Mouse (Mus musculus) limb, embryonic 14.5 days (tissue): Measurements from ENCODE around the gene Epha10. TPM values are rescaled to one million over a fixed set of nuclear protein-coding genes. Genes with fewer than 3 reads are reported as not detected.

Experiments
- ATAC-seq: fragments of 200-750 bp; cut with Nextera tagmentation; 2 replicates; pipeline ENCODE4 v1.8.0; 2017; ENCODE audit warnings: low read depth, moderate number of reproducible peaks, moderate TSS enrichment; ENCODE audit not compliant: low FRiP score
- DNase-seq: peaks from one replicate; pipeline ENCODE4 v3.0.0-alpha.2; 2015; ENCODE audit warnings: low spot score
- H3K27ac ChIP-seq: fragments of 300-500 bp; sonication (generic); replicated peaks from 2 replicates; pipeline ENCODE4 v1.5.1; 2014; ENCODE audit warnings: low read depth, mild to moderate bottlenecking, low read length, moderate library complexity, mixed read lengths
- H3K27me3 ChIP-seq: fragments of 300-500 bp; sonication (generic); 2 replicates; pipeline ENCODE4 v1.6.1; 2014; ENCODE audit warnings: low read length, mixed read lengths; ENCODE audit not compliant: control insufficient read depth, insufficient read depth
- H3K36me3 ChIP-seq: fragments of 300-500 bp; sonication (generic); 2 replicates; pipeline ENCODE4 v1.6.1; 2014; ENCODE audit warnings: mild to moderate bottlenecking, low read length, moderate library complexity, mixed read lengths; ENCODE audit not compliant: control insufficient read depth, insufficient read depth
- H3K4me1 ChIP-seq: fragments of 300-500 bp; sonication (generic); 2 replicates; pipeline ENCODE4 v1.6.1; 2014; ENCODE audit warnings: antibody characterized with exemption, low read length, mixed read lengths; ENCODE audit not compliant: control insufficient read depth, insufficient read depth
- H3K4me2 ChIP-seq: fragments of 300-500 bp; sonication (generic); replicated peaks from 2 replicates; pipeline ENCODE4 v1.6.1; 2014; ENCODE audit warnings: low read depth, mild to moderate bottlenecking, low read length, moderate library complexity; ENCODE audit not compliant: severe bottlenecking
- H3K4me3 ChIP-seq: fragments of 300-500 bp; sonication (generic); replicated peaks from 2 replicates; pipeline ENCODE4 v1.5.1; 2014; ENCODE audit warnings: low read length
- H3K9ac ChIP-seq: fragments of 300-500 bp; sonication (generic); 2 replicates; pipeline ENCODE4 v1.6.1; 2014; ENCODE audit warnings: mild to moderate bottlenecking, low read depth, low read length, moderate library complexity; ENCODE audit not compliant: severe bottlenecking
- H3K9me3 ChIP-seq: fragments of 300-500 bp; sonication (generic); 2 replicates; pipeline ENCODE4 v1.6.1; 2016; ENCODE audit warnings: low read length; ENCODE audit not compliant: control insufficient read depth
- POLR2A ChIP-seq: fragments of 200-500 bp; IDR thresholded peaks from 2 replicates; pipeline ENCODE4 v1.8.0; 2012; ENCODE audit warnings: inconsistent platforms, mild to moderate bottlenecking, moderate library complexity, borderline replicate concordance; ENCODE audit not compliant: insufficient read depth, insufficient read length; ENCODE audit errors: extremely low read depth
- WGBS: fragments of 180-500 bp; shearing (Covaris S2); extraction: QIAGEN DNeasy Blood & Tissue Kit; methylation state at CpG from one replicate; pipeline ENCODE4 v1.1.7; 2014; 5-methylcytosine and 5-hydroxymethylcytosine counted together
- polyA plus RNA-seq, 2 experiments: library from polyadenylated mRNA; depleted of rRNA in 1 of 2; stranded (reverse) in 1 of 2; unstranded in 1 of 2; fragments of >200 nt; fragmentation: Nextera tagmentation in 1 of 2; extraction: Ambion mirVana in 1 of 2; gene quantifications; 2 replicates each; pipeline versions ENCODE4 v1.2.1 to v1.2.3; 2012 to 2014

The Epha10 gene
- polyA plus RNA-seq, 2 experiments = 0.21 TPM; not detected in 1

- H3K4me3 ChIP-seq = no peak overlapping the region
- H3K36me3 ChIP-seq = no peaks in the 10 kb centered on the region
- no peak for TF ChIP-seq POLR2A
- no peaks in the 10 kb centered on the region for H3K9me3 ChIP-seq
- H3K4me2 ChIP-seq = no peak overlapping the region
- H3K27me3 ChIP-seq = 0 out of 2 replicates have a peak, but pooled peaks cover 3% of the 10 kb centered on the region
- no peak overlapping the region for H3K27ac ChIP-seq
- H3K4me1 ChIP-seq = no peaks in the 10 kb centered on the region
- ATAC-seq = no peak
- DNase-seq = no peak
- H3K9ac ChIP-seq = no peak overlapping the region
- 89% methylated on average over 2 of the region's 2 CpGs for WGBS
Measured at GRCm38 (mm10) chr4:124957284-124957683, 76.6 kb downstream of the Epha10 start.

GRCm38 (mm10) chr4:124959062-124959461 is 78.4 kb downstream of the Epha10 start:
- no peak overlapping the region for H3K4me2 ChIP-seq
- H3K9ac ChIP-seq = no peak overlapping the region
- H3K27me3 ChIP-seq = peaks cover 1% of the 10 kb centered on the region; the same call in 1 of the 2 replicates
- no peaks in the 10 kb centered on the region for H3K36me3 ChIP-seq
- TF ChIP-seq POLR2A = no peak
- DNase-seq = no peak
- ATAC-seq = no peak
- no peak overlapping the region for H3K27ac ChIP-seq
- H3K4me1 ChIP-seq = no peaks in the 10 kb centered on the region
- H3K4me3 ChIP-seq = no peak overlapping the region
- no peaks in the 10 kb centered on the region for H3K9me3 ChIP-seq
- 38% methylated on average over 11 of the region's 11 CpGs for WGBS

GRCm38 (mm10) chr4:124960940-124961339 is 80.2 kb downstream of the Epha10 start:
- Histone ChIP-seq H3K36me3 (no peaks in the 10 kb centered on the region), H3K9me3 (no peaks in the 10 kb centered on the region), H3K4me1 (no peaks in the 10 kb centered on the region), H3K27ac (no peak overlapping the region), H3K4me3 (no peak overlapping the region), H3K9ac (no peak overlapping the region), H3K4me2 (no peak overlapping the region), H3K27me3 (peaks cover 9% of the 10 kb centered on the region; the same call in 1 of the 2 replicates)
- no peak for ATAC-seq
- 85% methylated on average over 11 of the region's 11 CpGs for WGBS
- no peak for TF ChIP-seq POLR2A
- no peak for DNase-seq

GRCm38 (mm10) chr4:124962576-124962975 is 81.9 kb downstream of the Epha10 start:
- WGBS = 23% methylated on average over 11 of the region's 11 CpGs
- TF ChIP-seq POLR2A = no peak

GRCm38 (mm10) chr4:124964912-124965599 is 84.4 kb downstream of the Epha10 start:
- WGBS = 11% methylated on average over 8 of the region's 8 CpGs
- H3K4me3 ChIP-seq = no peak overlapping the region
- DNase-seq = no peak
- H3K27me3 ChIP-seq = peaks cover 9% of the 10 kb centered on the region; the same call in 1 of the 2 replicates
- no peak overlapping the region for H3K9ac ChIP-seq
- peaks cover 9% of the 10 kb centered on the region for H3K4me1 ChIP-seq
- no peak overlapping the region for H3K27ac ChIP-seq
- no peak for ATAC-seq
- no peak for TF ChIP-seq POLR2A
- no peaks in the 10 kb centered on the region for H3K9me3 ChIP-seq
- no peaks in the 10 kb centered on the region for H3K36me3 ChIP-seq
- no peak overlapping the region for H3K4me2 ChIP-seq

More at GRCm38 (mm10) chr4:124962576-124962975, 81.9 kb downstream of the Epha10 start:
- no peaks in the 10 kb centered on the region for H3K36me3 ChIP-seq
- no peaks in the 10 kb centered on the region for H3K4me1 ChIP-seq
- no peaks in the 10 kb centered on the region for H3K9me3 ChIP-seq
- no peak overlapping the region for H3K4me3 ChIP-seq
- H3K4me2 ChIP-seq = no peak overlapping the region
- H3K27me3 ChIP-seq = peaks cover 9% of the 10 kb centered on the region; the same call in 1 of the 2 replicates
- H3K9ac ChIP-seq = no peak overlapping the region
- no peak for DNase-seq
- H3K27ac ChIP-seq = no peak overlapping the region
- ATAC-seq = no peak

Other genes with a start within 250 kb of the Epha10 start
- gene Pou3f1, start 224.1 kb upstream of the Epha10 start, polyA plus RNA-seq (2012; rRNA removed) = 1.2 and 1.7 TPM in 2 replicates
- gene Pou3f1, start 224.1 kb upstream of the Epha10 start, polyA plus RNA-seq (2014; fragmentation: Nextera tagmentation; extraction: Ambion mirVana) = 0.97 and 1.2 TPM in 2 replicates
- 29.2 and 52.0 TPM in 2 replicates for gene Utp11, start 187.3 kb upstream of the Epha10 start, polyA plus RNA-seq (2012; rRNA removed)
- gene Utp11, start 187.3 kb upstream of the Epha10 start, polyA plus RNA-seq (2014; fragmentation: Nextera tagmentation; extraction: Ambion mirVana) = 59.4 and 61.1 TPM in 2 replicates
- 30.6 and 43.7 TPM in 2 replicates for gene Fhl3, start 180.2 kb upstream of the Epha10 start, polyA plus RNA-seq (2012; rRNA removed)
- gene Fhl3, start 180.2 kb upstream of the Epha10 start, polyA plus RNA-seq (2014; fragmentation: Nextera tagmentation; extraction: Ambion mirVana) = 18.1 and 20.4 TPM in 2 replicates
- 48.9 and 78.6 TPM in 2 replicates for gene Sf3a3, start 166.1 kb upstream of the Epha10 start, polyA plus RNA-seq (2012; rRNA removed)
- gene Sf3a3, start 166.1 kb upstream of the Epha10 start, polyA plus RNA-seq (2014; fragmentation: Nextera tagmentation; extraction: Ambion mirVana) = 122 and 128 TPM in 2 replicates
- gene Inpp5b, start 139.0 kb upstream of the Epha10 start, polyA plus RNA-seq (2012; rRNA removed) = 44.3 and 47.9 TPM in 2 replicates
- 26.2 and 28.3 TPM in 2 replicates for gene Inpp5b, start 139.0 kb upstream of the Epha10 start, polyA plus RNA-seq (2014; fragmentation: Nextera tagmentation; extraction: Ambion mirVana)
- gene Mtf1, start 78.8 kb upstream of the Epha10 start, polyA plus RNA-seq (2012; rRNA removed) = 9.3 and 10.3 TPM in 2 replicates
- 9.8 and 10.1 TPM in 2 replicates for gene Mtf1, start 78.8 kb upstream of the Epha10 start, polyA plus RNA-seq (2014; fragmentation: Nextera tagmentation; extraction: Ambion mirVana)
- 54.6 and 64.5 TPM in 2 replicates for gene Yrdc, start 30.2 kb upstream of the Epha10 start, polyA plus RNA-seq (2012; rRNA removed)
- 48.6 and 50.6 TPM in 2 replicates for gene Yrdc, start 30.2 kb upstream of the Epha10 start, polyA plus RNA-seq (2014; fragmentation: Nextera tagmentation; extraction: Ambion mirVana)
- 63.4 and 71.8 TPM in 2 replicates for gene 1110065P20Rik, start 29.7 kb upstream of the Epha10 start, polyA plus RNA-seq (2012; rRNA removed)
- 67.5 and 70.5 TPM in 2 replicates for gene 1110065P20Rik, start 29.7 kb upstream of the Epha10 start, polyA plus RNA-seq (2014; fragmentation: Nextera tagmentation; extraction: Ambion mirVana)
- gene Maneal, start 18.7 kb upstream of the Epha10 start, polyA plus RNA-seq (2012; rRNA removed) = 2.7 and 3.6 TPM in 2 replicates
- gene Maneal, start 18.7 kb upstream of the Epha10 start, polyA plus RNA-seq (2014; fragmentation: Nextera tagmentation; extraction: Ambion mirVana) = 1.0 and 1.6 TPM in 2 replicates
- 25.8 and 28.3 TPM in 2 replicates for gene 9930104L06Rik, start 56.1 kb downstream of the Epha10 start, polyA plus RNA-seq (2012; rRNA removed)
- gene 9930104L06Rik, start 56.1 kb downstream of the Epha10 start, polyA plus RNA-seq (2014; fragmentation: Nextera tagmentation; extraction: Ambion mirVana) = 3.2 and 4.7 TPM in 2 replicates
- gene Cdca8, start 58.4 kb downstream of the Epha10 start, polyA plus RNA-seq (2012; rRNA removed) = 60.1 and 70.0 TPM in 2 replicates
- 88.9 and 90.1 TPM in 2 replicates for gene Cdca8, start 58.4 kb downstream of the Epha10 start, polyA plus RNA-seq (2014; fragmentation: Nextera tagmentation; extraction: Ambion mirVana)
- 7.8 and 8.8 TPM in 2 replicates for gene Rspo1, start 105.5 kb downstream of the Epha10 start, polyA plus RNA-seq (2012; rRNA removed)
- gene Rspo1, start 105.5 kb downstream of the Epha10 start, polyA plus RNA-seq (2014; fragmentation: Nextera tagmentation; extraction: Ambion mirVana) = 4.4 and 5.5 TPM in 2 replicates
- gene Gnl2, start 135.7 kb downstream of the Epha10 start, polyA plus RNA-seq (2012; rRNA removed) = 61.3 and 94.7 TPM in 2 replicates
- gene Gnl2, start 135.7 kb downstream of the Epha10 start, polyA plus RNA-seq (2014; fragmentation: Nextera tagmentation; extraction: Ambion mirVana) = 74.1 and 76.2 TPM in 2 replicates
- gene Dnali1, start 184.8 kb downstream of the Epha10 start, polyA plus RNA-seq (2012; rRNA removed) = 0.05 and 0.06 TPM in 2 replicates
- gene Dnali1, start 184.8 kb downstream of the Epha10 start, polyA plus RNA-seq (2014; fragmentation: Nextera tagmentation; extraction: Ambion mirVana) = 0.11 and 0.18 TPM in 2 replicates
- 20.5 and 20.7 TPM in 2 replicates for gene Snip1, start 185.8 kb downstream of the Epha10 start, polyA plus RNA-seq (2012; rRNA removed)
- 33.1 and 35.0 TPM in 2 replicates for gene Snip1, start 185.8 kb downstream of the Epha10 start, polyA plus RNA-seq (2014; fragmentation: Nextera tagmentation; extraction: Ambion mirVana)
- 71.7 and 74.5 TPM in 2 replicates for gene Meaf6, start 204.2 kb downstream of the Epha10 start, polyA plus RNA-seq (2012; rRNA removed)
- 60.1 and 64.3 TPM in 2 replicates for gene Meaf6, start 204.2 kb downstream of the Epha10 start, polyA plus RNA-seq (2014; fragmentation: Nextera tagmentation; extraction: Ambion mirVana)
- gene Zc3h12a, start 246.9 kb downstream of the Epha10 start, polyA plus RNA-seq (2012; rRNA removed) = 3.0 and 3.2 TPM in 2 replicates
- 1.4 and 1.7 TPM in 2 replicates for gene Zc3h12a, start 246.9 kb downstream of the Epha10 start, polyA plus RNA-seq (2014; fragmentation: Nextera tagmentation; extraction: Ambion mirVana)